Mouse (Mus musculus) frontal cortex, postnatal 36 days (tissue): ENCODE measurements around the gene Slc3a2.
A peak's percentile ranks its signal among the peaks of the same experiment; 100 is the strongest.
"Not testable (repeated sequence)": the region's sequence is repeated elsewhere in the genome, so short reads cannot be mapped to it uniquely, and the experiment has no call there.

Source experiments
- DNase-seq, 2 experiments: peaks; one replicate each; pipeline ENCODE4 v3.0.0; 2022; ENCODE audit warnings: low spot score in 2 of 2

Slc3a2 gene

DNA sequence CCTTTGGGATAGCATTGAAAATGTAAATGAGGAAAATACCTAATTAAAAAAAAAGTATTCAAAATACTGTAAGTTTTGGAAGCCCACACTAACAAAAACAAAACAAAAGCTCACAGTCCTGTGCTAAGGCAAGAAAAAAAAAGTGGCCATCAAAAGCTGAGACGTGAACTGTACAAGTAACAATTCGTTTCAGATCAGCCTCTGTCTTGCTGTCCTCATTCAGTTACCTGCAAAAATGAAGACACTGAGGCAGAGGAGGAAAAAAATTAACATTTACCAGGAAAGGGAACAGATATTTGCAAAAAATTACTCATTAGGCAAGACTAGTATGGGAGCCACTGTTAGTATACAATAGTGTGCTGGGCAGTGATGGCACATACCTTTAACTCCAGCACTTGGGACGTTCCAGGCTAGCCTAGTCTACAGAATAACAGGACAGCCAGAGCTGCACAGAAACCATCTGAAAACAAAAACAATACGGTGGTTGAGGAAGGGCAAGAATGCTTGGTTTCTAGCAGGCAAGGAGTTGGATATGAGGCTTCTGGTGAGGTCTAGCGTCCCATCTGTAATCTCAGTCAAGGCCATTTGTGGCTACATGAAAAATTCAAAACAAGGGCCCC lies 4.4 kb upstream of the Slc3a2 start:
- DNase-seq: no peak

DNA sequence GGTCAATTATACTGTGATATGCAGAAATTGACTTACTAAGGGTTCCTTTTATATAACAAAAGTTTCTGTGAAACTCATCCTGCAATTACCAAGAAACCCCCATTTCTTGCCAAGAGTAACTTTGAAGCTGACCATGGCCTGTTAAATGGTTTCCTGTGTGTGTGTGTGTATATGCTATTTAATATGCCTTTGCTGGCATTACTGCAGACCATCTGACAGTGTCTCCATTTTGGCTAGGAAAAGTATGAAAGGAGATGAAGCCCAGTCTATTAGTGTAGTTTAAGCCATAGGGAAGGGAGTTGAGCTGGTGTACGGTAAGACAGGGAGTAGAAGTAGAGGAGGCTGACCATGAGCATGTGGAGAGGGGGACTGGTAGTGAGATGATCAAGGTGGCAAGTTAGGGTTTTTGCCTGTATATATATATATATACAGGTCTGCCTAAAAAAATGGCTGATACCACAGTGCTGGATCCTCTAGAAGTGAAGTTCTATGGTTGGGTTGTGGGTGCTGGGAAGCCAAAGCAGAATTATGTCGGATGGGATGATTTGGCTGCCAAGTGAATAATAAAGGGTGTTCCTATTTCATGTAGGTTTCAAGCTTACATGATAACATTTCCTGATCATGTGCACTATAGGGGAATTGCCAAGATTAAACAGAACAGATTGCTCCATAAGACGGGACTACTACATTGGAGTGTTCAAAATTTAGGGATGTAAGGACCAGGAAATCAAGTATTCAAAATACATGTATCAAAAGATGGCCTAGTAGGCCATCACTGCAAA lies 3.6 kb upstream of the Slc3a2 start:
- DNase-seq: no peak

DNA sequence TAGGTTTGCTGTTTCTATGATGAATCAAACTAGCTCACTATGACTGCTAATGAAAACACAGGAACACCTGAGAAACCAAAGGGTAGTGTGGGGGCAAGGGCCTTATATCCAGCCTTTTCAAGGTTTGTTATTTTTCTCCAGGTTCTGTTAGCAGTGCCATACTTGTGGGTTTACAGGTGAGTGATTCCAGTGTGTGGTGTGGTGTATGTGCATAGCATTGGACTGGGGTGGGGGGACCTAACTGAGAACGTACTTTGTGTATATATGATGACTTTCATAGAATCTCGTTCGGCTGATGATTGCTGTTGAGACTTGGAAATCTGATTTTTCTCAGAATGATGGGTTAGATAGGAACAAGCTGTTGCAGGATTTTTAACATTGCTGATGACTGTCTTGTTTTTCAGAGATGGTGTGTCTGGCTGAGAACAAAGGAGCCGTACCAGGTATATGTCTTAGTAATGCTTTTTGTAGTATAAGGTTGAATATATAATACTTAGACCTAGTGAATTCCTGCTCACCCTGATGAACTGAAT lies 2.0 kb upstream of the Slc3a2 start:
- DNase-seq: no peak

DNA sequence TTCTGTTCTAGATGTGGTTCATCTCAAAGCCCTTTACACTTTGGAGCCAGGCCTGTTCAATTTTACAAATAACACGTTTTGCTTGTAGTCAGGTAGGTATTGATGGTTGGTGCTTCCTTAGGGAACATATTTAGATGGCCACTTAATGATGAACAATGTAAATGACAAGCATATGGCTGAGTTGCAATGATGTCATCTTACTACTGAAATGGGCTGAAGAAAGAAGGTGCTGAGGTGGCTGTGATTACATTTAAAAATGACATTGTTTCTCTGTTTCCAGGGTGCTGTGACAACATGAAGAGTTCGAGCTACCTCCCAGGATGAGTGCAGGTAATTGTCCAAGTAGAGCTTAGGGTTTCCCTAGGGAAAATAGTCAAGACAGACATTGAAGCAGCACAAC lies 1.2 kb upstream of the Slc3a2 start:
- no peak for DNase-seq

DNA sequence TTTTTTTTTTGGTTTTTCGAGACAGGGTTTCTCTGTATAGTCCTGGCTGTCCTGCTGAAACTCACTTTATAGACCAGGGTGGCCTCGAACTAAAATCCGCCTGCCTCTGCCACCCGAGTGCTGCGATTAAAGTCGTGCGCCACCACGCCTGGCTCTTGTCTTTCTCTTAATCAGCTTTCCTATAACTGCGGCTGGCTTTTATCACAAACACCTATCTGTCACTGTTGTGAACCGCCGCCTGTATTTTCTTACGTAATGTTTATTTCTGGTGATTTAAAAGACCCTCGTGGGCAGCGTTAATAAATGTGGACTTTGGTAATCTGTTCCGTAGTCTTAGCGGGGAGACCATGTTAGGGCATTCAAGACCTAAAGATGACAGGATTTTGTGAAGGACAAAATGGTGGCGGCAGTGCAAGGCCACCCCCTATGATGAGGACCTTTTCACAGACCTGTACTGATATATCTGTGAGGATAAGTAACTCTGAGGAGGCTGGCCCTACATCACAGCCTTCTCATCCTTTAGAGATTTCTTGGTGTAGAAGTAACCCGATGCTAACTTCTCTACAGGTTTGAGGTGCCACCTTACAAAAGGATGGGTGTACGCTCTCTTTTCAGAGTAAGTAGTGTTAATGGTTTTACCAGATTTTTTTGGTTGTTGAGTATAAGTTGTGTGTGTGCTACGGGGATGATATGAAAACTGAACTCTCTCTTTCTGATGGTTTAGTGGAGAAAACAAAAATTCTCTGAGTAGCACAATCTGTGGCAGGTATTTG lies 591 bp upstream of the Slc3a2 start:
- DNase-seq: no peak

DNA sequence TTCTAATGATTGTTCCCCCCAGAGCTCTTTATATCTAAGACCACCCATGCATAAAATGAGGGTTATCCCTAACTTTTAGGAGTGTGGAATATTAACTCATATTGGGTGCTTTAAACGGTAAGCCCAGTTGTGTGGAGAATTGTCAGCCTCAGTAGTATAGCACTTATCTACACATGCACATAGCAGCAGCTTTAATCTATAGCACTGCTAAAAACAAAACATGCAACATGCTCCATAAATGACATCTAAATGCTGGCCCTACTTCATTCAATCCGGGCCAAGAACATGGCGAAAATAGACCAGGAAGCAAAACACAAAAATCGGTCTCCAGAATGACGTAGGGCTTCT lies 636 bp downstream of the Slc3a2 start:
- no peak for DNase-seq

DNA sequence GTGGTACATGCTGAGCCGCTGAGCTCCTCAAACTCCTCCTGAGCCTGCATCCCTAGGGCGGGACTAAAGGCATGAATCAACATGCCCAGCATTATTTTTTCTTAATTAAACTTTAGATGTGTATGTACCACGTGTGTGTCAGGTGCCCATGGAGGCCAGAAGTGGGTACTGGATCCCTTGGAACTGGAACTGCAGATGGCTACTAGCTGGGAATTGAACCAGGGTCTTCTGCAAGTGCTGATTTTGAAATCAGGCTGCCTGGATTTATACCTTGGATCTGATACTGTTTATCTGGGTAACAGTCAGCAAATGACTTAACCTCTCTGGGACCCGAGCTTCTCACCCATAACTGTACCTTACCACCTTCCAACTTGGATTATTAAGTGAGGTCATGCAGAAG lies 1.1 kb downstream of the Slc3a2 start:
- no peak for DNase-seq

GRCm38 (mm10) chr19:8721378-8721777 lies 1.8 kb downstream of the Slc3a2 start:
- no peak for DNase-seq

DNA sequence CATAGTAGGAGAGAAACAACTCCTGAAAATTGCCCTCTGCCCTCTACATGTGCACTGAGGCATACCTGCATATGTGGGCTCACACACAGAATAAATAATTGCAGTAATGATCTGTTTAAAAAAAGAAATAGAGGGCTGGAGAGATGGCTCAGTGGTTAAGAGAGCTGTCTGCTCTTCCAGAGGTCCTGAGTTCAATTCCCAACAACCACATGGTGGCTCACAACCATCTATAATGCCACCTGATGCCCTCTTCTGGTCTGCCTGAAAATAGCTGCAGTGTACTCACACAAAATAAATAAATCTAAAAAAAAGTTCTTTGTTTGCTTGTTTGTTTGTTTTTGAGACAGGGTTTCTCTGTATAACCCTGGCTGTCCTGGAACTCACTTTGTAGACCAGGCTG lies 4.1 kb downstream of the Slc3a2 start:
- not testable (repeated sequence) for DNase-seq

- no peak for DNase-seq
Observed at GRCm38 (mm10) chr19:8718357-8718756, 4.8 kb downstream of the Slc3a2 start.

DNA sequence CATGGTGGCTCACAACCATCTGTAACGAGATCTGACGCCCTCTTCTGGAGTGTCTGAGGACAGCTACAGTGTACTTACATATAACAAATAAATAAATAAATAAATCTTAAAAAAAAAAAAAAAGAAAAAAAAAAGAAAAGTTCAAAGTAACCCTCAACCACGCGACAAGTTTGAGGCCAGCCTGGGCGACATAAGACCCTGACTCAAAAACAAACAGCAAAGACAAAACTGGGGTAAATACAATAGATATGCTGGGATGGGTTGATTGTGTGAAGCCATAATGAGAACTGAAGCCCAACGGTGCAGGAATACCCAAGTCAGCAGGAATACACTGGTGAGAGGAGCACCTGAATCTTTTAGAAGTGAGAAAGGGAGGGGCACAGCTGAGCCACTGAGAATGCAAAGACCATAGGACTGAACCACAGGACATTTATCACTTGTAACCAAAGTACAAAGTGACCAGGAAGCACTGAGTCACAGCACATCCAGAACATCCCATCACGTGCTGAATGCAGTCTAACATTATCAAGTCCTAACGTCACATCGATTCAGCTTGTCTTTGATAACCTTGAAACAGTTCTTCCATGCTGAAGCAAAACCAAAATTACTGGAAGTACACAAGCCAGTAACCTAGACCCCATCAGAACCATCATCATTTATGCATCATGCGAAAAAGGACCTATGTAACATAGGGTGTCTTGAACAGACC lies 6.2 kb downstream of the Slc3a2 start:
- no peak for DNase-seq

DNA sequence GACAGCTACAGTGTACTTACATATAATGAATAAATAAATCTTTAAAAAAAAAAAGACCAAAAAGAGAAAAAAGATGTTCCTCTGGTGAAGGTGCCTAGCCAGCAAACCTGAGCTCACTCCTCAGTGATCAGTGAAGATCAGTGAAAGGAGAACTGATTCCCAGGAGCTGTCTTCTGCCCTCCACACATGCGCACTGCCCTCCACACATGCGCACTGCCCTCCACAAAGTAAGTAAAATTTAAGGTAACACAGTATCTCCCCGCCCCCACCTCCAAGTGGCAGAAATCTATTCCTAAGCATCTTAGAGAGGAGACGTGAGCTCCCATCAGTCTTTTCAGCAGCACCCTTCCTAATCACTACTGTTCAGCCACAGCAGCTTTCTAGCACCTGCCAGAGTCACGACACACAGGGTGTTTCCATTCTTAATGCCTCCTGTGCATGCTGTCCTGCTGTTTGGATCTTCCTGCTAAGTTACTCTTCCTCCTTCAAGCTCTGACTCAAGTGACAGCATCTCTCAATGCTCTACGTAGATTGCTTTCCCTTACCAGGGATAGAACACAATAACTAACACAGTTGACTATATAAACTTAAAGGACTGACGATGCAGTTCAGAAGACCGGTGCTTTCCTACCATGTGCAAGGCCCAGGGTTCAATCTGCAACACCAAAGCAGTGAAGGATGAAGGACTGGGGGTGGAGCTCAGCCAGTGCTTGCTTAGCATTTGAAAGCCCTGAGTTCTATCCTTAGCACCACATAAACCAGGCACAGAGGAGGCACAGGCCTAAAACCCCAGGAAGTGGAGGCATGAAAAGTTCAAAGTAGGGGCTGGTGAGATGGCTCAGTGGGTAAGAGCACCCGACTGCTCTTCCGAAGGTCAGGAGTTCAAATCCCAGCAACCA lies 7.1 kb downstream of the Slc3a2 start:
- DNase-seq: no peak

- DNase-seq: no peak
Observed at GRCm38 (mm10) chr19:8714653-8715481, 8.3 kb downstream of the Slc3a2 start.

DNA sequence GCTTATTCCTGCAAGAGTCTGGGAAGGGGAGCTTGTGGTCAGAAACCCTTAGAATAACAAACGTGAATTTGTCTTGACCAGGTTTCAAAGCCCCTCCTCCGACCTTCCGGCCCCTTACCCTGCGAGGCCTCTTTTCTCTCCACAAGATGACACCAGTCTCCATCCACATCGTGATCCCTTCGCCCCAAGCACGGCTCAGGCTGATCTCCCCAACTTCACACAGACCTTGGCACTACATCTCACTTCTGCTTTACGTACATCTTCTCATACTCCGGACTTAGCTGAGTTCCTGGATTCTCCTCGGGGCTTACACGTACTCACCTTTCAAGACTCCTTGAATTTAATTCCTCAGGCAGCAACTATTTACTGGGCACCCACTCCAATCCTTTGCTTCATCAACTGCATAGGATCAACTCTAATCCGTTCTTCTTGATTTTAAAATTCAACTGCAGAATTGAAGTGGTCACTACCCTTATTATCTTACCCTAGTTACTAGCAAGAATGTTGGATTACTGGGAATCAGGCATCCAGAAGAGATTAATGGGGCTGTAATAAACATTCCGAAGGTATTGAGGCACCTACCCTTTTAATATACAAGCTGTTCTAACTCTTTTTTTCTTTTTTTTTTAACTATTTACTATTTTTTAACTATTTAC lies 9.0 kb downstream of the Slc3a2 start:
- DNase-seq: no peak

GRCm38 (mm10) chr19:8713306-8713996 lies 9.7 kb downstream of the Slc3a2 start:
- DNase-seq: peak; percentile 92 to 94

GRCm38 (mm10) chr19:8712870-8713305 lies 10.3 kb downstream of the Slc3a2 start:
- peak; percentile 56 to 62 for DNase-seq

GRCm38 (mm10) chr19:8711949-8712869 lies 11.0 kb downstream of the Slc3a2 start:
- DNase-seq: no peak

DNA sequence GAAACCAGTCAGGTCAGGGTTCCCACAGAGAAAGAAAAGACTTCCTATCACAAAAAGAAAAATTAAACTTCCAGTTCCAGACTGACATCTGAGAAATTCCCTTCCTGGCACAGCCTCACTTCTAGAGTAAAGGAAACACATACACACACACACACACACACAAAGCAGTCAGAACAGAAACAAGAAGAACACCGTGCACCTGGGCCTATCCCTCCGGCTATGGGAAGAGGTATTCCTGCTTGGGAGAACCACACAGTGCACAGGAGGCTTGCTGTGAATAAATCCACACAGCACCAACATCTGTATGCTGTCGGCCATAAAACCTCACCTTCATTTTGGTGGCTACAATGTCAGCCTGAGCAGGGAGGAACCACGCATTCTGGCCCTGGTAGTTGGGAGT lies 11.7 kb downstream of the Slc3a2 start:
- DNase-seq: no peak
